Mouse (Mus musculus): ENCODE results near the gene Maoa.

The Maoa gene

GRCm38 (mm10) chrX:16619034-16619929, at the start of gene Maoa:
Gene Maoa, plus strand, starts transcription at chrX:16619698.
- DNase-seq (ENCODE audit: low read depth, low spot score): peak; percentile 75

- DNase-seq (ENCODE audit: low read depth, low spot score): peak; percentile 83
Observed at GRCm38 (mm10) chrX:16618225-16619033, 1.1 kb upstream of the Maoa start.

GRCm38 (mm10) chrX:16656511-16656910, 37.0 kb downstream of the Maoa start:
- no peak for DNase-seq (ENCODE audit: low read depth, low spot score)

GRCm38 (mm10) chrX:16706094-16706493, 86.6 kb downstream of the Maoa start:
- no peak for DNase-seq (ENCODE audit: low read depth, low spot score)

- DNase-seq (ENCODE audit: low read depth, low spot score): no peak
Observed at GRCm38 (mm10) chrX:16714033-16714432, 94.5 kb downstream of the Maoa start.

Measured in telencephalon, adult 2 months (tissue).